Mouse (Mus musculus) R1 (cell line): ENCODE measurements at regions not wholly inside any gene's neighbourhood (a gene's known extent, or its start where the extent isn't known, plus 50 kb on each side); places are given as distances from the start of the nearest gene placed in this dataset.
A peak's percentile ranks its signal among the peaks of the same experiment; 100 is the strongest.

ENCODE experiments used
- DNase-seq: peaks from one replicate; pipeline ENCODE4 v3.0.0-alpha.2; 2018; ENCODE audit warnings: low read depth, low spot score

DNA sequence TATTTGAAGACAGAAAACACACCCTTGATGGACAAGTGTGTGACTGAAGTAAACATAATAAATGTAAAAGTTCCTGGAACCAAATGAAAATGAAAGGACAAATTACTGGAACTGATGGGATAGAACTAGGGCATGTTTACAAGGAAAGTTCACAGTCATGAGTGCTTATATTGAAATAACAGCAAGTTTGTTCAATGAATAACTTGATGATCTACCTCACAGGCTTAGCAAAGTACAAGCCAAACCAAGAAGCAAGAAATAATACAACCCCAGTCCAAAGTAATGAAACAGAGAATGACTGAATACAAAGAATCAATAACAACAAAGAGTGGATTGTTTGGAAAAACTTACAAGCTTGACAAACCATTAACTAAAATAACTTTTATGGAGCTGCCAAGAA is 56.2 kb downstream of the Gm379 start:
- no peak for DNase-seq

DNA sequence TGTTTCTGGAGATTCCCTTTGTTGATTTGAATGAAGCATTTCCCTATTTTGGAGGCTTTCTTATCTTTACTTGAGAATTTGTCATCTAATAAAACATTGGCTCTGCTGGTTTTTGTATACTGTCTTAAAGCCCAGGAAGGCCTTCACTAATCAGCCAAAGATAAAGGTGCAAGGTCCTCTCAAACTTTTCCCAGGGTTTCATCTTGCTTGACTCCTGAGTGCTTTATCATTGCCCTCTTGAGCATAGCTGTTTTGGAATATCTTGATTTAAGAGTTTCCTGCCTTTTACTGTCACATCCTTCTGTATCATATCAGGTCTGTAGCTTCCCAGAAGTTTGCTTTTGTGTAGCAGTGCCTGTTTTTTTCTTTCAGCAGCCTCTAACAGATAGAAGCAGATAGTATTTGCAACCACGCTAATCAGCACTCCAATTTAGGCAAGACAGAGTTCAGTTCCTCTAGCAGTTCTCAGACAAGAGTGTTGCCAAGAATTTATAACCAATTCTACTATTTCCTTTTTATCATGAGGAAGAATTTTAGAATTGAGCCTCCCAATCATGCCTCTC is 64.7 kb downstream of the Gm379 start:
- DNase-seq, result no peak

DNA sequence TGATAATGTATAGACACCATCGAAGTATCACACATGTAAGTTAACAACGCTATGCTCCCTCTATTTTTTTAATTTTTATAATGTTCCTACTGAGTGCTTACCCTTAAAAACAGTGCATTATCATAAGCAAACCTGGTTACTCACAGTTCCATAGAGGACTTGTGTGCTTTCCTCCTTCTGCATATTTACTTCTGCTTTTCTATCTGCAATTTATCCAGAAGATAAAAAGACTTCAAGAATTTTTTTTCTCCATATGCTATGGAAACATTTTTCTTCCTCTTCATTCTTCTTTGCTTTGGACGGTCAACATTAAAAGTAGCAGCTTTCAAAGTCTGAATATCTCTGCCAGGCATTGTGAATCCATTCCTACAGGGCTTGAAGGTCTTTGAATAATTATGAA is 102.7 kb downstream of the Gm379 start:
- DNase-seq, result no peak

- no peak for DNase-seq
Observed at GRCm38 (mm10) chrX:108543149-108543548, 121.5 kb downstream of the Gm379 start.

DNA sequence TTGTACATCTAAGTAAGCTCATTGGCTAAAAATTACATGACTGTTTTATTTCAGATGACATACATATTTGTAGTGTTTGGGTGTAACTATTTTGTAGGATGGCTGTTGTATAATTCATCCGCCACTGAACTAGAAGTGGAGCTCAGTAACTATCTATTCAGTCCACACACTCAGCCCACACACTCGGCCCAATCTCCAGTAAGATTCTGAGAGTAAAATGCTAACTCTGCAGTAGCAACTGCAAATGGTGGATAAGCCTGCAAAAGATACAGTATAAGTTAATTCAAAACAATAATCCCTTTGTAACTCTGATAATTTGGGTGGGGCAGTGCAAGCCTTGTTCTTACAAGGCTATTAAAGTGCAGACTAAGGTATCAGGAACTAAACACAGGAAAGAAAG is 123.3 kb downstream of the Gm379 start:
- DNase-seq, result no peak

DNA sequence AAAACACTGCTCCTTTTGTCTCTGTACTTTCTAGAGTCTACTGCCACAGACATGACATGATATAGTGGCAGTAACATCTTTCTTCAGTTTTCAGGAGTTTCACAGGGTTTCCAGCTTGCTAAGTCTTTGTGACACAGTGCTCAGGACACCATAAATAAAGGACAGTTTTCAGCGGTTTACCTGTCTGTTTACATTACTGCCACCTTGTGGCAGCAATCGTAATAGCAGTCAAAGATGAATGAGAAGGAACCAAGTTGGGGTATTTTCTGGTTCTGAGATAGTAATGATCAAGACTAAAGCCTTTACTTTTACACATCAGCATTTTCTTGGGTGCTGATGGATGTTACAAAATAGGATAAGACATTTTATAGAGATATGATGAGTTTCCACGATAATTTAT is 127.7 kb downstream of the Gm379 start:
- DNase-seq, result peak; percentile 14
